Mouse (Mus musculus): Measurements from ENCODE around the gene Snx27.

- TF ChIP-seq CTCF (IDR thresholded peaks at IDR 0.05; ENCODE audit: borderline replicate concordance, control insufficient read depth, extremely low read depth, insufficient read depth, low read length, poor library complexity) (no peak), POLR2A (IDR thresholded peaks at IDR 0.05; ENCODE audit: control insufficient read depth, extremely low read depth, insufficient read depth, low read length, poor library complexity) (no peak)
These were observed 8.6 kb upstream of the Snx27 start for GRCm38 (mm10) chr3:94591066-94591465.

All from thymus, adult 2 months (tissue).